Mouse (Mus musculus) left cerebral cortex, adult 11 months (tissue): ENCODE measurements at regions not wholly inside any gene's neighbourhood (a gene's known extent, or its start where the extent isn't known, plus 50 kb on each side); places are given as distances from the start of the nearest gene placed in this dataset.

Source experiments
- DNase-seq: peaks from one replicate; pipeline ENCODE4 v3.0.0; 2022; ENCODE audit warnings: low spot score

GRCm38 (mm10) chr1:166811341-166812071 lies 129.9 kb upstream of the Fmo9 start:
- DNase-seq, result no peak

GRCm38 (mm10) chr1:166812072-166812461 lies 130.4 kb upstream of the Fmo9 start:
- DNase-seq, result no peak

- no peak for DNase-seq
Observed at GRCm38 (mm10) chr1:166812920-166813439, 131.3 kb upstream of the Fmo9 start.

GRCm38 (mm10) chr1:166817927-166818326 lies 136.3 kb upstream of the Fmo9 start:
- no peak for DNase-seq

- no peak for DNase-seq
Observed at GRCm38 (mm10) chr1:166818682-166819081, 137.0 kb upstream of the Fmo9 start.

- no peak for DNase-seq
Observed at GRCm38 (mm10) chr1:166819420-166819819, 137.8 kb upstream of the Fmo9 start.

- no peak for DNase-seq
Observed at GRCm38 (mm10) chr1:166820050-166820449, 138.4 kb upstream of the Fmo9 start.

- no peak for DNase-seq
Observed at GRCm38 (mm10) chr1:166821146-166821545, 139.5 kb upstream of the Fmo9 start.

GRCm38 (mm10) chr1:166837299-166837698 lies 155.7 kb upstream of the Fmo9 start:
- no peak for DNase-seq

- DNase-seq, result no peak
Observed at GRCm38 (mm10) chr1:166839833-166840232, 158.2 kb upstream of the Fmo9 start.

- no peak for DNase-seq
Observed at GRCm38 (mm10) chr1:166843397-166843877, 157.8 kb upstream of the Fam78b start.

GRCm38 (mm10) chr1:166846566-166846965 lies 154.7 kb upstream of the Fam78b start:
- no peak for DNase-seq

GRCm38 (mm10) chr1:166847233-166847632 lies 154.0 kb upstream of the Fam78b start:
- no peak for DNase-seq

- no peak for DNase-seq
Observed at GRCm38 (mm10) chr1:166848015-166848535, 153.1 kb upstream of the Fam78b start.

- DNase-seq, result no peak
Observed at GRCm38 (mm10) chr1:166855988-166856387, 145.2 kb upstream of the Fam78b start.

- no peak for DNase-seq
Observed at GRCm38 (mm10) chr1:166866256-166866655, 135.0 kb upstream of the Fam78b start.

GRCm38 (mm10) chr1:166871258-166871657 lies 130.0 kb upstream of the Fam78b start:
- DNase-seq, result no peak

GRCm38 (mm10) chr1:166876452-166876851 lies 124.8 kb upstream of the Fam78b start:
- no peak for DNase-seq

- no peak for DNase-seq
Observed at GRCm38 (mm10) chr1:166883215-166883614, 118.0 kb upstream of the Fam78b start.

- no peak for DNase-seq
Observed at GRCm38 (mm10) chr1:166895945-166896344, 105.3 kb upstream of the Fam78b start.

GRCm38 (mm10) chr1:166898741-166899140 lies 102.5 kb upstream of the Fam78b start:
- no peak for DNase-seq

- DNase-seq, result no peak
Observed at GRCm38 (mm10) chr1:166899238-166899637, 102.0 kb upstream of the Fam78b start.

- DNase-seq, result no peak
Observed at GRCm38 (mm10) chr1:166900028-166900427, 101.2 kb upstream of the Fam78b start.
